Comparison of ENCODE assay signal across 13 mouse cellular contexts in genomic region chr16:31167017-31167887, GRCm38 (mm10). TPM values are rescaled to one million over a fixed set of nuclear protein-coding genes. Genes with fewer than 3 reads are reported as not detected.
DNase-seq lines count a peak whose midpoint lies in the region; ATAC-seq and TF ChIP-seq lines count a peak whose summit lies in the region.
"Had no signal": no experiment of that assay in that cellular context is flagged by ENCODE, and none has a peak within 500 bp of the region (broad histone marks: within the 10 kb centered on the region; RNA-seq: fewer than 3 reads in every experiment).

No protein-coding gene starts in this region.

- 57% methylated on average over 10 of the region's 10 CpGs for WGBS in hindbrain, embryonic 11.5 days
- WGBS in hindbrain, embryonic 13.5 days: 49% methylated on average over 10 of the region's 10 CpGs
- 23% methylated on average over 10 of the region's 10 CpGs for WGBS in forebrain, embryonic 15.5 days
- WGBS in midbrain, embryonic 16.5 days: 28% methylated on average over 10 of the region's 10 CpGs

- H3K4me1 ChIP-seq in hindbrain, embryonic 11.5 days (replicated peaks; ENCODE audit: control insufficient read depth, insufficient read depth, low read length): 0 out of 2 replicates have a peak, but pooled peaks cover 2% of the 10 kb centered on the region
- H3K4me1 ChIP-seq in hindbrain, embryonic 13.5 days (replicated peaks): peaks cover 18% of the 10 kb centered on the region
- H3K4me1 ChIP-seq in MEL (ENCODE audit: control insufficient read depth in 1 of 2, insufficient read depth in 2 of 2, low read length in 2 of 2): peaks cover 7 to 15% of the 10 kb centered on the region in 2 experiments; a peak in 3 of 4 replicates
- H3K4me1 ChIP-seq in forebrain, embryonic 15.5 days: peaks cover 17% of the 10 kb centered on the region
- H3K4me1 ChIP-seq in midbrain, embryonic 16.5 days (ENCODE audit: control insufficient read depth, insufficient read depth, low read length): peaks cover 9% of the 10 kb centered on the region; the same call in 1 of the 2 replicates

- intact Hi-C loops in heart, postnatal 10 days (cut with DNase I): no loop called here

- no peak for TF ChIP-seq POLR2A in MEL (IDR thresholded peaks at IDR 0.05; ENCODE audit: control insufficient read depth in 1 of 2, insufficient read depth in 1 of 2, low read depth in 1 of 2, low read length in 2 of 2, poor library complexity in 1 of 2)

- TF ChIP-seq EP300 in MEL (IDR thresholded peaks at IDR 0.05; ENCODE audit: low read depth in 1 of 2, low read length in 2 of 2): no peak

- DNase-seq in hindbrain, embryonic 11.5 days (ENCODE audit: low spot score): peak; percentile 12
- DNase-seq in MEL (ENCODE audit: low read depth, low spot score): no peak
- DNase-seq in heart, postnatal 10 days: no peak
- no peak for DNase-seq in urinary bladder, postnatal 36 days (ENCODE audit: low spot score in 2 of 2)
- DNase-seq: adrenal gland, postnatal 25 days; cerebellum, postnatal 36 days; kidney, adult 11 months had no signal

- no peak for ATAC-seq in hindbrain, embryonic 11.5 days (ENCODE audit: low FRiP score)
- ATAC-seq in hindbrain, embryonic 13.5 days (ENCODE audit: low FRiP score): no peak
- ATAC-seq in forebrain, embryonic 15.5 days (replicated peaks): 0 out of 2 replicates have a peak, but pooled peaks have one; percentile 32
- ATAC-seq in midbrain, embryonic 16.5 days: peak; percentile 71
- ATAC-seq in CD4-positive, CD25-positive, alpha-beta regulatory T cell, adult 4 months: no peak

- no peak overlapping the region for H3K9ac ChIP-seq in hindbrain, embryonic 11.5 days (ENCODE audit: low read depth, low read length)
- no peak overlapping the region for H3K9ac ChIP-seq in hindbrain, embryonic 13.5 days
- no peak overlapping the region for H3K9ac ChIP-seq in MEL (ENCODE audit: control insufficient read depth, low read depth, low read length, poor library complexity, severe bottlenecking)
- no peak overlapping the region for H3K9ac ChIP-seq in forebrain, embryonic 15.5 days (replicated peaks)
- H3K9ac ChIP-seq in midbrain, embryonic 16.5 days (ENCODE audit: low read depth, low read length): no peak overlapping the region
- H3K9ac ChIP-seq: heart, embryonic 15.5 days; lung, embryonic 15.5 days had no signal

- no peaks in the 10 kb centered on the region for H3K9me3 ChIP-seq in hindbrain, embryonic 11.5 days (ENCODE audit: control insufficient read depth, low read length)
- no peaks in the 10 kb centered on the region for H3K9me3 ChIP-seq in hindbrain, embryonic 13.5 days
- no peaks in the 10 kb centered on the region for H3K9me3 ChIP-seq in MEL (replicated peaks; ENCODE audit: insufficient read depth, low read length)
- H3K9me3 ChIP-seq in forebrain, embryonic 15.5 days: no peaks in the 10 kb centered on the region
- H3K9me3 ChIP-seq in midbrain, embryonic 16.5 days (replicated peaks; ENCODE audit: control insufficient read depth, low read length, poor library complexity, severe bottlenecking): no peaks in the 10 kb centered on the region
- H3K9me3 ChIP-seq: heart, embryonic 15.5 days; lung, embryonic 15.5 days had no signal

- H3K4me3 ChIP-seq in hindbrain, embryonic 11.5 days (ENCODE audit: low read depth, low read length): no peak overlapping the region
- no peak overlapping the region for H3K4me3 ChIP-seq in hindbrain, embryonic 13.5 days
- no peak overlapping the region for H3K4me3 ChIP-seq in MEL (ENCODE audit: control insufficient read depth in 1 of 2, insufficient read depth in 1 of 2, low read depth in 2 of 2, low read length in 2 of 2)
- H3K4me3 ChIP-seq in forebrain, embryonic 15.5 days: no peak overlapping the region
- H3K4me3 ChIP-seq in midbrain, embryonic 16.5 days (ENCODE audit: low read depth, low read length): no peak overlapping the region
- H3K4me3 ChIP-seq: heart, embryonic 15.5 days; lung, embryonic 15.5 days had no signal

- peaks cover 21% of the 10 kb centered on the region for H3K79me2 ChIP-seq in MEL (ENCODE audit: control insufficient read depth, insufficient read depth, low read length, poor library complexity)

- TF ChIP-seq RAD21 in MEL (IDR thresholded peaks at IDR 0.05; ENCODE audit: low read depth, low read length): no peak

- H3K27me3 ChIP-seq in hindbrain, embryonic 11.5 days (ENCODE audit: control insufficient read depth, insufficient read depth, low read length): no peaks in the 10 kb centered on the region
- no peaks in the 10 kb centered on the region for H3K27me3 ChIP-seq in hindbrain, embryonic 13.5 days
- H3K27me3 ChIP-seq in MEL (ENCODE audit: control insufficient read depth in 1 of 2, insufficient read depth in 2 of 2, low read length in 2 of 2): no peaks in the 10 kb centered on the region
- no peaks in the 10 kb centered on the region for H3K27me3 ChIP-seq in forebrain, embryonic 15.5 days
- H3K27me3 ChIP-seq in midbrain, embryonic 16.5 days (ENCODE audit: control insufficient read depth, insufficient read depth, low read depth, low read length): no peaks in the 10 kb centered on the region
- H3K27me3 ChIP-seq: heart, embryonic 15.5 days; lung, embryonic 15.5 days had no signal

- H3K27ac ChIP-seq in hindbrain, embryonic 11.5 days (ENCODE audit: low read depth, low read length): no peak overlapping the region
- H3K27ac ChIP-seq in hindbrain, embryonic 13.5 days: no peak overlapping the region
- no peak overlapping the region for H3K27ac ChIP-seq in MEL (ENCODE audit: control insufficient read depth, low read depth, low read length)
- H3K27ac ChIP-seq in forebrain, embryonic 15.5 days (replicated peaks): no peak overlapping the region
- H3K27ac ChIP-seq in midbrain, embryonic 16.5 days (ENCODE audit: low read length): no peak overlapping the region
- H3K27ac ChIP-seq: heart, embryonic 15.5 days had no signal

- no peaks in the 10 kb centered on the region for H3K36me3 ChIP-seq in hindbrain, embryonic 11.5 days (ENCODE audit: control insufficient read depth, insufficient read depth, low read length)
- no peaks in the 10 kb centered on the region for H3K36me3 ChIP-seq in hindbrain, embryonic 13.5 days
- peaks cover 0 to 12% of the 10 kb centered on the region in 2 experiments; a peak in 2 of 4 replicates for H3K36me3 ChIP-seq in MEL (ENCODE audit: control insufficient read depth in 1 of 2, insufficient read depth in 2 of 2, low read length in 2 of 2)
- no peaks in the 10 kb centered on the region for H3K36me3 ChIP-seq in forebrain, embryonic 15.5 days
- no peaks in the 10 kb centered on the region for H3K36me3 ChIP-seq in midbrain, embryonic 16.5 days (ENCODE audit: control insufficient read depth, insufficient read depth, low read length)
- H3K36me3 ChIP-seq: heart, embryonic 15.5 days; lung, embryonic 15.5 days had no signal

- no peak for TF ChIP-seq CTCF in MEL (IDR thresholded peaks at IDR 0.05 in 2 of 3, conservative IDR thresholded peaks at IDR 0.05 in 1 of 3; ENCODE audit: control insufficient read depth in 1 of 3, insufficient read depth in 1 of 3, low read depth in 2 of 3, low read length in 3 of 3, poor library complexity in 1 of 3, severe bottlenecking in 1 of 3)

- H3K4me2 ChIP-seq in hindbrain, embryonic 11.5 days (replicated peaks; ENCODE audit: low read depth, low read length): no peak overlapping the region
- H3K4me2 ChIP-seq in hindbrain, embryonic 13.5 days: no peak overlapping the region
- no peak overlapping the region for H3K4me2 ChIP-seq in forebrain, embryonic 15.5 days (replicated peaks)
- H3K4me2 ChIP-seq in midbrain, embryonic 16.5 days (ENCODE audit: low read length): no peak overlapping the region
- H3K4me2 ChIP-seq: heart, embryonic 15.5 days; lung, embryonic 15.5 days had no signal

TF ChIP-seq in MEL, 35 proteins besides CTCF, POLR2A, EP300 and RAD21:
- TF ChIP-seq TCF12 (IDR thresholded peaks at IDR 0.05; ENCODE audit: low read depth, low read length) (no peak), GATA1 (IDR thresholded peaks at IDR 0.05; ENCODE audit: low read depth, low read length) (peak; percentile 38; the same call in 1 of the 2 replicates)

RNA-seq across cellular contexts. Expression of gene Acap2, which starts 33.8 kb away (rescaled TPM):
- polyA plus RNA-seq in hindbrain, embryonic 11.5 days (2014; fragmentation: Nextera tagmentation; extraction: Ambion mirVana): 22.9 and 23.4 TPM in 2 replicates
- polyA plus RNA-seq in hindbrain, embryonic 13.5 days (2015; fragmentation: Nextera tagmentation; extraction: Ambion mirVana): 11.7 and 12.4 TPM in 2 replicates
- 19.1 and 23.9 TPM in 2 replicates for total RNA-seq in MEL (2012; rRNA removed)
- polyA plus RNA-seq in MEL (2012; ENCODE audit: insufficient read depth in 1 of 2, insufficient read length in 2 of 2, low read depth in 1 of 2, low replicate concordance in 2 of 2, missing spikeins in 1 of 2): 10 to 100 TPM in 1 of 2 experiments, not detected in 1; 17.2 TPM
- polyA plus RNA-seq in forebrain, embryonic 15.5 days (2015; fragmentation: Nextera tagmentation; extraction: Ambion mirVana): 14.0 and 14.3 TPM in 2 replicates
- 8.9 and 11.3 TPM in 2 replicates for polyA plus RNA-seq in midbrain, embryonic 16.5 days (2015; fragmentation: Nextera tagmentation; extraction: Ambion mirVana)
- total RNA-seq in heart, postnatal 10 days (2021): 10 to 100 TPM; 31.5 to 34.7 TPM
- 10 to 100 TPM; 11.1 to 13.0 TPM for polyA plus RNA-seq in CD4-positive, CD25-positive, alpha-beta regulatory T cell, adult 4 months (2017; shearing (Covaris generic))

Comparison
In these comparisons a context has a peak if more than half of its experiments do, and no peak if none do; other contexts are left out.
1. ATAC-seq: peak in forebrain, embryonic 15.5 days (single experiment) and midbrain, embryonic 16.5 days (single experiment); none in hindbrain, embryonic 11.5 days (single experiment), hindbrain, embryonic 13.5 days (single experiment) and CD4-positive, CD25-positive, alpha-beta regulatory T cell, adult 4 months (single experiment).